Mouse (Mus musculus): ENCODE data around the gene Pglyrp2. TPM values are rescaled to one million over a fixed set of nuclear protein-coding genes. Genes with fewer than 3 reads are reported as not detected.
A peak's percentile ranks its signal among the peaks of the same experiment; 100 is the strongest.

Gene Pglyrp2
- total RNA-seq, 1 experiment, result not detected

GRCm38 (mm10) chr17:32454188-32454587 lies 30.2 kb upstream of the Pglyrp2 start:
- no peak for DNase-seq (ENCODE audit: low read depth, low spot score)

GRCm38 (mm10) chr17:32452482-32452881 lies 28.5 kb upstream of the Pglyrp2 start, which contains the start of gene Cyp4f39:
Gene Cyp4f39, plus strand, starts transcription at chr17:32452723.
- no peak within 1 kb of the TSS for H3K9ac ChIP-seq (ENCODE audit: insufficient read depth, low read depth, low read length, poor library complexity, severe bottlenecking)
- DNase-seq (ENCODE audit: low read depth, low spot score), result peak; percentile 60
- peak within 1 kb of the TSS; percentile 38 to 64 for H3K4me3 ChIP-seq (ENCODE audit: insufficient read depth in 1 of 2, low read depth in 1 of 2, low read length in 2 of 2, poor library complexity in 1 of 2, severe bottlenecking in 1 of 2)
- peaks cover 4 to 12% of the 10 kb centered on the region in 2 experiments; a peak in 2 of 4 replicates for H3K4me1 ChIP-seq (ENCODE audit: control insufficient read depth in 2 of 2, insufficient read depth in 2 of 2, low read length in 2 of 2, poor library complexity in 1 of 2)
- no peaks in the 10 kb centered on the region for H3K36me3 ChIP-seq (ENCODE audit: control insufficient read depth, insufficient read depth, low read length, poor library complexity, severe bottlenecking)
- in situ Hi-C loops (cut with MboI; ENCODE audit: low sequenced_read_pairs in 2 of 2, unreplicated experiment in 2 of 2), result no loop called here
- H3K27ac ChIP-seq (ENCODE audit: insufficient read depth, low read depth, low read length, poor library complexity, severe bottlenecking), result no peak within 1 kb of the TSS
- H3K9me3 ChIP-seq (ENCODE audit: control insufficient read depth, insufficient read depth, low read depth, low read length), result no peaks in the 10 kb centered on the region
- TF ChIP-seq CHD2 (IDR thresholded peaks at IDR 0.05; ENCODE audit: low read depth, low read length), result no peak
- no peak for TF ChIP-seq ZNF384 (IDR thresholded peaks at IDR 0.05; ENCODE audit: low read depth, low read length)
- no peak for TF ChIP-seq ZC3H11A (IDR thresholded peaks at IDR 0.05; ENCODE audit: borderline replicate concordance, low read depth, low read length)
- TF ChIP-seq HCFC1 (IDR thresholded peaks at IDR 0.05; ENCODE audit: borderline replicate concordance, insufficient read depth, low read length), result no peak
- no peak for TF ChIP-seq MAFK (IDR thresholded peaks at IDR 0.05; ENCODE audit: insufficient read depth, low read depth, low read length)

More at GRCm38 (mm10) chr17:32454188-32454587, 30.2 kb upstream of the Pglyrp2 start:
- Histone ChIP-seq H3K9me3 (ENCODE audit: control insufficient read depth, insufficient read depth, low read depth, low read length) (no peaks in the 10 kb centered on the region), H3K4me3 (ENCODE audit: insufficient read depth in 1 of 2, low read depth in 1 of 2, low read length in 2 of 2, poor library complexity in 1 of 2, severe bottlenecking in 1 of 2) (no peak overlapping the region), H3K36me3 (ENCODE audit: control insufficient read depth, insufficient read depth, low read length, poor library complexity, severe bottlenecking) (no peaks in the 10 kb centered on the region), H3K27ac (ENCODE audit: insufficient read depth, low read depth, low read length, poor library complexity, severe bottlenecking) (no peak overlapping the region), H3K4me1 (ENCODE audit: control insufficient read depth in 2 of 2, insufficient read depth in 2 of 2, low read length in 2 of 2, poor library complexity in 1 of 2) (peaks cover 4 to 12% of the 10 kb centered on the region in 2 experiments; a peak in 2 of 4 replicates), H3K9ac (ENCODE audit: insufficient read depth, low read depth, low read length, poor library complexity, severe bottlenecking) (no peak overlapping the region)
- TF ChIP-seq ZC3H11A (IDR thresholded peaks at IDR 0.05; ENCODE audit: borderline replicate concordance, low read depth, low read length) (no peak), CHD2 (IDR thresholded peaks at IDR 0.05; ENCODE audit: low read depth, low read length) (no peak), MAFK (IDR thresholded peaks at IDR 0.05; ENCODE audit: insufficient read depth, low read depth, low read length) (no peak), ZNF384 (IDR thresholded peaks at IDR 0.05; ENCODE audit: low read depth, low read length) (no peak), HCFC1 (IDR thresholded peaks at IDR 0.05; ENCODE audit: borderline replicate concordance, insufficient read depth, low read length) (no peak)
- in situ Hi-C loops (cut with MboI; ENCODE audit: low sequenced_read_pairs in 2 of 2, unreplicated experiment in 2 of 2), result no loop called here

GRCm38 (mm10) chr17:32450844-32451537 lies 27.0 kb upstream of the Pglyrp2 start:
- no peak for DNase-seq (ENCODE audit: low read depth, low spot score)
- H3K27ac ChIP-seq (ENCODE audit: insufficient read depth, low read depth, low read length, poor library complexity, severe bottlenecking), result no peak overlapping the region
- H3K36me3 ChIP-seq (ENCODE audit: control insufficient read depth, insufficient read depth, low read length, poor library complexity, severe bottlenecking), result no peaks in the 10 kb centered on the region
- in situ Hi-C loops (cut with MboI; ENCODE audit: low sequenced_read_pairs in 2 of 2, unreplicated experiment in 2 of 2), result no loop called here
- no peaks in the 10 kb centered on the region for H3K9me3 ChIP-seq (ENCODE audit: control insufficient read depth, insufficient read depth, low read depth, low read length)
- no peak for TF ChIP-seq MAFK (IDR thresholded peaks at IDR 0.05; ENCODE audit: insufficient read depth, low read depth, low read length)
- TF ChIP-seq CHD2 (IDR thresholded peaks at IDR 0.05; ENCODE audit: low read depth, low read length), result no peak
- TF ChIP-seq ZC3H11A (IDR thresholded peaks at IDR 0.05; ENCODE audit: borderline replicate concordance, low read depth, low read length), result no peak
- TF ChIP-seq ZNF384 (IDR thresholded peaks at IDR 0.05; ENCODE audit: low read depth, low read length), result no peak
- TF ChIP-seq HCFC1 (IDR thresholded peaks at IDR 0.05; ENCODE audit: borderline replicate concordance, insufficient read depth, low read length), result no peak
- no peak overlapping the region for H3K9ac ChIP-seq (ENCODE audit: insufficient read depth, low read depth, low read length, poor library complexity, severe bottlenecking)
- peaks cover 4 to 12% of the 10 kb centered on the region in 2 experiments; a peak in 2 of 4 replicates for H3K4me1 ChIP-seq (ENCODE audit: control insufficient read depth in 2 of 2, insufficient read depth in 2 of 2, low read length in 2 of 2, poor library complexity in 1 of 2)
- H3K4me3 ChIP-seq (ENCODE audit: insufficient read depth in 1 of 2, low read depth in 1 of 2, low read length in 2 of 2, poor library complexity in 1 of 2, severe bottlenecking in 1 of 2), result no peak overlapping the region

GRCm38 (mm10) chr17:32449042-32449441 lies 25.1 kb upstream of the Pglyrp2 start:
- in situ Hi-C loops (cut with MboI; ENCODE audit: low sequenced_read_pairs in 2 of 2, unreplicated experiment in 2 of 2), result no loop called here
- no peaks in the 10 kb centered on the region for H3K36me3 ChIP-seq (ENCODE audit: control insufficient read depth, insufficient read depth, low read length, poor library complexity, severe bottlenecking)
- no peaks in the 10 kb centered on the region for H3K9me3 ChIP-seq (ENCODE audit: control insufficient read depth, insufficient read depth, low read depth, low read length)
- peaks cover 4 to 12% of the 10 kb centered on the region in 2 experiments; a peak in 2 of 4 replicates for H3K4me1 ChIP-seq (ENCODE audit: control insufficient read depth in 2 of 2, insufficient read depth in 2 of 2, low read length in 2 of 2, poor library complexity in 1 of 2)
- TF ChIP-seq ZC3H11A (IDR thresholded peaks at IDR 0.05; ENCODE audit: borderline replicate concordance, low read depth, low read length), result 0 out of 2 replicates have a peak, but pooled peaks have one; percentile 23
- 0 out of 2 replicates have a peak, but pooled peaks have one; percentile 44 for TF ChIP-seq ZNF384 (IDR thresholded peaks at IDR 0.05; ENCODE audit: low read depth, low read length)
- TF ChIP-seq HCFC1 (IDR thresholded peaks at IDR 0.05; ENCODE audit: borderline replicate concordance, insufficient read depth, low read length), result no peak
- no peak overlapping the region for H3K27ac ChIP-seq (ENCODE audit: insufficient read depth, low read depth, low read length, poor library complexity, severe bottlenecking)
- no peak overlapping the region for H3K4me3 ChIP-seq (ENCODE audit: insufficient read depth in 1 of 2, low read depth in 1 of 2, low read length in 2 of 2, poor library complexity in 1 of 2, severe bottlenecking in 1 of 2)
- no peak overlapping the region for H3K9ac ChIP-seq (ENCODE audit: insufficient read depth, low read depth, low read length, poor library complexity, severe bottlenecking)
- no peak for DNase-seq (ENCODE audit: low read depth, low spot score)

Measured in ES-E14 (cell line).